Mouse (Mus musculus) embryo, embryonic 10.5 days (tissue): ENCODE data around the gene Ankrd33b.

ENCODE experiments used
- DNase-seq: peaks from one replicate; pipeline ENCODE4 v3.0.0-alpha.2; 2015; ENCODE audit warnings: low spot score

Gene Ankrd33b

DNA sequence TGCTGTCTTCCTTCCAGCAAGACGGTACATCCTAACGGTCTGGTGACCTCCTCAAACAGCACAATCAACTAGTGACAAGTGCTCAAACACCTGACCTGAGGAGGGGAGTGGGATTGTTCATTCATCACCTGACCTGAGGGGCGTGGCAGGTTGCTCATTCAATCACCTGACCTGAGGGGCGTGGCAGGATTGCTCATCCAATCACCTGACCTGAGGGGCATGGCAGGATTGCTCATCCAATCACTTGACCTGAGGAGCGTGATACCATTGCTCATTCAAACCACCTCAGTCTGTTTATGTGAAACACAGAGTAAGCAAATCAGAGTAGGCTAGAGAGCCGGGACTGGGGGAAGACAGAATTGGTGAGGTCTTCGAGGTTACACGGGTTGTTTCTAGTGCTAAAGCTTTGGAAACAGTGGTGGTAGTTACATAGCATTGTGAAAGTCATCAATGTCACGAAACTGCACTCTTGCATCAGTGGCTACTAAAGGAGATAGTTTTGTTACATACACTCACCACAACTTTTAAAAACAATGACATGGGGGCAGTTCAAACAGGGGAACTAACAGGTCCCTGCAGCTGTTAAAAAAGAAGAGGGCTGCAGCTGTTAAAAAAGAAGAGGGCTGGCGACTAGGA, 28.8 kb downstream of the Ankrd33b start:
- DNase-seq: no peak

DNA sequence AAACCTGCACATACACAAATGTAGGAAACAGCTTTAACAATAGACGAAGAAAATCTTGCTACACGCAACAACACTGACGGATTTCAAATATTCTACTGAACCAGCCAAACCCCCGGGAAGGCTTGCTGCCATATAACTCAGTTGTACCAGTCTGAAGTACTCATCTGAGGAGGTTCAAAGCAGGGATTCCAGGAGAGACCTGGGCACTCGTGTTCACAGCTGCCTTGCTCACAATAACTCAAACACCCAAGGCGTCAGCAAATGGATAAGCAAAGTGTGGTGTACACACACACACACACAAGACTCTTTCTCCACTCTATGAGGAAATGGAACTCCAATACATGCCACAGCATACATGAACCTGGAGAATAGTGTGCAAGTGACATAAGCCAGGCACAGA, 29.5 kb downstream of the Ankrd33b start:
- DNase-seq: no peak

DNA sequence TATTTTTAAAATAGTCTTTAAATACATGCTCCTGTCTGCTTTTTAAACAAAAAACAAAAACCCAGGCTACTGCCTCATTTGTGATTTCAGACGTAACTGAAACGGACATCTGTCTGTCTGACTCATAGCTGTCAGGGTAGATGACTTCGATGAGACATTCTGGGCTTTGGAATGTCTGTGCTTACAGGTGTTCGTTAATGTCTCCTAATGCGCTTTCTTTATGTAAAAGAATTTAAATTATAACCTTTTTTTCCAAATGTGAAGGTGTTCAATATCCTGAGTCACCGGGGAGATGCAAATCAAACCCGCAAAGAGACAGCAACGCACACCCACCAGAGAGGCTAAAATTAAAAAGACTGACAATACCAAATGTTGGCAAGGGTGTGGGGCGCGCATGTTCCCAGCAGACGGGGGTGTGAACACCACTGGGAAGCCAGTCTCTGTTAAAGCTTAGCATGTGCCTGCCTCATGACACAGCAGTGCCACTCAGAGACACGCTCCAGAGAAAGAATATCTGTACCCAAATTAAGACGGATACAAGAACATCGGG, 30.3 kb downstream of the Ankrd33b start:
- no peak for DNase-seq

- no peak for DNase-seq
Observed at GRCm38 (mm10) chr15:31336685-31337084, 30.8 kb downstream of the Ankrd33b start.

DNA sequence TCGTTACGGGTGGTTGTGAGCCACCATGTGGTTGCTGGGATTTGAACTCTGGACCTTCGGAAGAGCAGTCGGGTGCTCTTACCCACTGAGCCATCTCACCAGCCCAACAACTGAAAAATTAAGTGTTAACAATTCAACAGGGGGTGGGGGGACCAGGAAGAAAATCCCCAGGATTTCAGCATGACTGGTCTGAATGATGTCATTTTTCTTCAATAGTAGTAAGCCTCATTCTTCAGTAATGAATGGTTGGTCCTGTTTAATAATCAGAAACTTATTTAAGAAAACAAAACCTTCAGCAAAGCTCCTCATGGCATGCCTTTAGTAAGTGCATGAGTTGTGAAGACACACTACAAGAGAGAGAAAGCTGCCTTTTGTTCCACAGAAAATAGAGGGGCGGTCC, 32.7 kb downstream of the Ankrd33b start:
- no peak for DNase-seq

DNA sequence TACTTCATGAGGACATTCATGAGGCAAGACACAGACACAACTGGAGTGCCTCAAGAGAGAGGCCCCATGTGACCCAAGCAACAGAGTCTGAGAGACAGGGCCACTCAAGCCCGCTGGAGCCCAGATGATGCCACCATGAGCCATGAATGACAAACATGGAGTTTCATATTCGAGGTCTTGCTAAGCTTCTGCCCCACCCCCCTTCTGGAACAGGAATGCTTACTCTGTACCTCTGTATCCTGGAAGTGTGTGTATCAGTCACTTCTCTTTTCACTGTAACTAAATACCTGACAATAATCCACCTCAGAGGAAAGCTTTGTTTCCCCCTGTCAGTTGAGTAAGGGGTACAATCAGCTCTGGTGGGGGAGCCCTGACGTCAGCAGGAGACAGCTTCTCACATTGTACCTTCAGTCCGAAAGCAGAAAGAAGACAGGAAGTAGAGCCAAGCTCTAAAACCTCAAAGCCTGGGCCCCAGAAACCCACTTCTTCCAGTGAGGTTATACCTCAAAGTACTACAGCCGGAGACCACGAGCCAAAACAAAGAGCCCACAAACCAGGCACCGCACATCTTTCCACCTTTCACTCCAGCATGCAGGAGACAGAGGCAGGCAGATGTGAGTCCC, 34.9 kb downstream of the Ankrd33b start:
- no peak for DNase-seq

DNA sequence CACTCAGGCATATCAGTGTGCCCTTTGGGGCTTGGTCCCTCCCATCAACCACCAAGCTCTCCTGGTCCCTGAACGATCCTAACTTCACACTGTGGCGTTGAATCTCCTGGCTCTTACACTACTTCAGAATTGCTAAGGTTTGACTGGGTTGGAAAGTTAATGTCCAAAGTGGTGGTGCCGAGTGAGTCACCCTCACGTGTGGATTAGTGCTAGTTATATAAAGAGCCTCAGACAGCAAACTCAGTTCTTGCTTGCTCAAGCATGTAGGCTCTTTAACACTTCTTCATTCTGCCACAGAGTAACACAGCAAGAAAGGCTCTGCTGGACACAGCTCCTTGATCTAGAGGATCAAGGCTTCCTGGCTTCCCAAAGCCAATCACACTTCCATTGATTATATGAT, 35.8 kb downstream of the Ankrd33b start:
- DNase-seq: no peak

- no peak for DNase-seq
Observed at GRCm38 (mm10) chr15:31328082-31328614, 39.4 kb downstream of the Ankrd33b start.

GRCm38 (mm10) chr15:31325660-31326354, 41.7 kb downstream of the Ankrd33b start:
- no peak for DNase-seq

DNA sequence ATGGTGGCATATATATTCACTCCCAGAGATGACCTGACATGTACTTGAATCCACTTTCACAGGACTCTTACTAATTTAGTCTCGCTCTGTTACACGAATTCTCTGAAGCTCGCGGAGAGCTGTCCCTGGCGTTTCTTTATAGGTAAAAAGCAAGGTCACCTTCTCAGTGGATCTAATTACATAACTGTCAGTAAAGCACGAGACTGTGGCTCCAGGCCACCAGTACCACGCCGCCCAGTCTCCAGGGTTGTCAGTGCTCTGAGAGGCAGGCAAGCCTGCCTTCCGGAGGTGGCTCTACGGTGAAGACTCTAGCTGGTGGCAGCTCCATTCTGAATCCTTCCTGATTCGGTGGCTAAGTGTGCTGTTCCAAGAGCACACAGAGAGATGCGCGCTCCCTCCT, 43.0 kb downstream of the Ankrd33b start:
- DNase-seq: no peak

DNA sequence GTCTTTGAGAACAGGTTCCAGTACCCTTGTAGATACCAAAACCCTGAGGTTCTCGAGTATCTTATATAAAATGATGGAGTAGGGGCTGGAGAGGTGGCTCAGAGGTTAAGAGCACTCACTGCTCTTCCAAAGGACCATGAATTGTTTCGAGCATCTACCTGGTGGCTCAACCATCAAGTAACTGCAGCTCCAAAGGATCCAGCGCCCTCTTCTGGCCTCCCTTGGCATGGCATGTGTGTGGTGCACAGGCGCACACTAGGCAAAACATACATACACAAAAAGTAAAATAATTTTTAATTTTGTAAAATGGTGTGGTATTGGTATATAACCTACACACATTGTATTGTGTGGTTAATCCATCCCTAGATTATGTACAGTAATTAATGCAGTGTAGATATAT, 43.8 kb downstream of the Ankrd33b start:
- no peak for DNase-seq

DNA sequence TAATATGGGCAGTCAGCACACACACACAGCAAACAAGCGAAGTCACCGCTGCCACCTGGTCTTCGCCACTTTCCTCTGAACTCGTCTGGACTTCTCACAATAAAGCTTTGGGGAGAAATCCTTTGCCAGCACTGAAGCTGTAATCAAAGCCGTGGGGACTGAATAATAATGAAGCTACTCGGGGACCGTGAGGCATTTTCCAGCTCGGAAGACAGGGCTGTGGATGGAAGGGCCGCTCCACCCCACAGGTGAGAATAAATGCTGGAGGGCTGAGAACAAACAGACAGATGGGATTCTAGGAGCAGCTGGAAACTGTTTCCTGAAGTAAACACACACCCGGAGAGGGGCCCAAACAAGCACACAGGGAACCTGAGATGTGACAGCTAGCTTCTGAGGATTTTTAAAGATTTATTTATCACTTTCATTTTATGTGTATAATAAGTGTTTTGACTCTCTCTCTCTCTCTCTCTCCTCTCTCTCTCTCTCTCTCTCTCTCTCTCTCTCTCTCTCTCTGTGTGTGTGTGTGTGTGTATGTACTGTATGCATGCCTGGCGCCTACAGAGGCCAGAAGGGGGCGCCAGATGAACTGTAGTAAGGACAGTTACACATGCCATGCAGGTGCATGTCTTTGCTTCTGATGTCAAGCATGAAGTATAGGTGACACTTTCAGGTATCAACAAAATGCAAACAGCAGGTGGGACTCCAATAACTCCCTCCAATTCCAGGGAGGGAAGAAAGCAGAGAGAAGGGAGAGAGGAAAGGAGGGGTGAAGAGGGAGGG, 46.7 kb downstream of the Ankrd33b start:
- no peak for DNase-seq

- no peak for DNase-seq
Observed at GRCm38 (mm10) chr15:31319046-31319445, 48.5 kb downstream of the Ankrd33b start.

- no peak for DNase-seq
Observed at GRCm38 (mm10) chr15:31318158-31318955, 49.2 kb downstream of the Ankrd33b start.

DNA sequence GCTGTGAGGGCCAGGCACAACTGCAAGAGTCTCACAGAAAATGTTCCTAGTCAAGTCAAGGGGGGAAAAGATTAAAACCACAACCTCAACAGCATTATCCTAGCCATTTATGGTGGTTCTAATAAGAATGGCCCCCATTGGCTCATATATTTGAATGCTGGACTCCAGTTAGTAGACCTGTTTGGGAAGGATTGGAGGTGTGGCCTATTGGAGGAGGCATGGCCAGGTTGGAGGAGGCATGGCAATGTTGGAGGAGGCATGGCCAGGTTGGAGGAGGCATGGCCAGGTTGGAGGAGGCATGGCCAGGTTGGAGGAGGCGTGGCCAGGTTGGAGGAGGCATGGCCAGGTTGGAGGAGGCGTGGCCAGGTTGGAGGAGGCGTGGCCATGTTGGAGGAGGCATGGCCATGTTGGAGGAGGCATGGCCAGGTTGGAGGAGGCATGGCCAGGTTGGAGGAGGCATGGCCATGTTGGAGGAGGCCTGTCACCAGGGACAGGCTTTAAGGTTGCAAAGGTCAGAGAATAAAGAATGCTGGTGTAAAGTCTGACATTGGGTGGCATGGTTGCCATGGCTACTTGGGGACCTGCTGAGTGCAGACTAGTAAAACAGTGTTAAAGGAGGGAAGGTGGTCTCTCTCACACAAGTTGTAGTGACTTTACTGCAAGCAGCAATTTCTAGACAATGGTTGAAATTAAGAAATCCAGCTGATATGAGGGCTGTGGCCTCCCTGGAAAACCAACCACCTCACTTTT, 50.3 kb downstream of the Ankrd33b start:
- no peak for DNase-seq

- peak; percentile 90 for DNase-seq
Observed at GRCm38 (mm10) chr15:31315630-31316231, 51.8 kb downstream of the Ankrd33b start.

DNA sequence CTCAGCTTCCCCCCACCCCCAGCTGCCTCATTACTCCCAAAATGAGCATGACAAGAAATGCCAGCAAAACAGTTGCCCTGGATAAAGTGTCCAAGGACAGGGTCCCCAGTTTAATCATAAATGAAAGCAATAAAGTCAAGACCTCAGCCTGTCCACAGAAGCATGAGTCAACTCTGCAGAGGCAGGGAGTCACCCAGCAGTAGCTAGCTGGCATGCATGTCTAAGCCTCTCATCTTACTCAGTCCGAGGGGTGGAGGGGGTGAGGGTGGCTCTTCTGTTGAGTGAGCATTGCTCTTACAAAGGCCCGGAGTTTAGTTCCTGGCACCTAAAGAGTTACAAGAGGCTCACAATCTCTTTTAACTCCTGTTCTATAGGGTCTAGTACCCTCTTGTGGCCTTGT, 55.5 kb downstream of the Ankrd33b start:
- no peak for DNase-seq

- DNase-seq: no peak
Observed at GRCm38 (mm10) chr15:31309526-31309925, 58.0 kb downstream of the Ankrd33b start.

GRCm38 (mm10) chr15:31306726-31307125, 60.8 kb downstream of the Ankrd33b start:
- DNase-seq: no peak

GRCm38 (mm10) chr15:31305181-31305580, 62.3 kb downstream of the Ankrd33b start:
- DNase-seq: no peak
